Mouse (Mus musculus) cerebellum, adult 8-10 months (tissue): Measurements from ENCODE around the gene Myh8.

Source experiments
- DNase-seq: peaks from one replicate; pipeline ENCODE4 v3.0.0; 2022

Gene Myh8

GRCm38 (mm10) chr11:67276601-67277174 is at the start of gene Myh8:
Gene Myh8 (plus strand): TSS chr11:67277124.
- DNase-seq: no peak

GRCm38 (mm10) chr11:67228731-67229130 is 48.2 kb upstream of the Myh8 start:
- DNase-seq: no peak

- no peak for DNase-seq
These were observed 47.8 kb upstream of the Myh8 start for GRCm38 (mm10) chr11:67229166-67229565.

GRCm38 (mm10) chr11:67229946-67230345 is 47.0 kb upstream of the Myh8 start:
- DNase-seq: no peak

GRCm38 (mm10) chr11:67235639-67236358 is 41.1 kb upstream of the Myh8 start:
- peak; percentile 7 for DNase-seq

- DNase-seq: no peak
These were observed 40.1 kb upstream of the Myh8 start for GRCm38 (mm10) chr11:67236799-67237198.

- DNase-seq: no peak
These were observed 39.3 kb upstream of the Myh8 start, which contains the start of gene Myh4 for GRCm38 (mm10) chr11:67237481-67238079. Gene Myh4 (plus strand): TSS chr11:67238029.

- no peak for DNase-seq
These were observed 35.9 kb upstream of the Myh8 start for GRCm38 (mm10) chr11:67241051-67241450.

- DNase-seq: no peak
These were observed 23.2 kb upstream of the Myh8 start for GRCm38 (mm10) chr11:67253691-67254090.

GRCm38 (mm10) chr11:67257048-67257447 is 19.9 kb upstream of the Myh8 start:
- no peak for DNase-seq

GRCm38 (mm10) chr11:67260956-67261355 is 16.0 kb upstream of the Myh8 start:
- DNase-seq: no peak

- no peak for DNase-seq
These were observed 16.5 kb downstream of the Myh8 start for GRCm38 (mm10) chr11:67293440-67293839.

- no peak for DNase-seq
These were observed 37.0 kb downstream of the Myh8 start for GRCm38 (mm10) chr11:67313733-67314452.

- no peak for DNase-seq
These were observed 44.4 kb downstream of the Myh8 start, which contains the start of gene Myh13 for GRCm38 (mm10) chr11:67321358-67321757. Gene Myh13 (plus strand): TSS chr11:67321658.

GRCm38 (mm10) chr11:67326536-67326935 is 49.6 kb downstream of the Myh8 start:
- no peak for DNase-seq

- no peak for DNase-seq
These were observed 67.6 kb downstream of the Myh8 start for GRCm38 (mm10) chr11:67344556-67344955.

GRCm38 (mm10) chr11:67345186-67345855 is 68.4 kb downstream of the Myh8 start:
- peak; percentile 37 for DNase-seq

GRCm38 (mm10) chr11:67345856-67346236 is 68.9 kb downstream of the Myh8 start:
- DNase-seq: no peak

- peak; percentile 73 for DNase-seq
These were observed 73.3 kb downstream of the Myh8 start for GRCm38 (mm10) chr11:67350153-67350768.

GRCm38 (mm10) chr11:67353011-67353410 is 76.1 kb downstream of the Myh8 start:
- DNase-seq: no peak

- DNase-seq: no peak
These were observed 81.1 kb downstream of the Myh8 start for GRCm38 (mm10) chr11:67358031-67358430.
